Mouse (Mus musculus): ENCODE results near the gene Hist1h2ap.

DNA sequence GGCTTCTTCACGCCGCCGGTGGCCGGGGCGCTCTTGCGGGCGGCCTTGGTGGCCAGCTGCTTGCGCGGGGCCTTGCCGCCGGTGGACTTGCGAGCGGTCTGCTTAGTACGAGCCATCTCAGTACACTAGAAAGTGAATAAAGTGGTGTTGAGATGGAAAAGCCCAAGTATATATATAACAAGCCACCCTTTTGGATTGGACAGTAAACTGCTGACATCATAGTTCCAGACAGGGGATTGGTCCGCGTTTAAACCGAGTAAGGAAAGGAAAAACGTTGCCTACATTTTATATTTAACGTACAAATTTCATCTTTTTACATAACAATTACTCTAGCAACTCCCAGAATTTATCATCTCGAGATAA is 50.1 kb downstream of the Hist1h2ap start, which contains the start of gene Hist1h3i:
- TF ChIP-seq CTCF (IDR thresholded peaks at IDR 0.05; ENCODE audit: control insufficient read depth, insufficient read depth, insufficient read length) (no peak), MAX (IDR thresholded peaks at IDR 0.05) (no peak), FOSL1 (IDR thresholded peaks at IDR 0.05; ENCODE audit: insufficient read depth, low read length, poor library complexity, severe bottlenecking) (no peak), MYOG (IDR thresholded peaks at IDR 0.05; ENCODE audit: control insufficient read depth, extremely low read depth, insufficient read length) (no peak)

Measured in C2C12 (cell line).